Mouse (Mus musculus) lung, adult 2 months (tissue): Measurements from ENCODE around the gene Tfpi.

Source experiments
- CTCF ChIP-seq: fragments of 200-500 bp; IDR thresholded peaks from 2 replicates; pipeline ENCODE4 v1.5.1; 2011; ENCODE audit warnings: mild to moderate bottlenecking, low read length, control low read depth; ENCODE audit not compliant: insufficient read depth
- POLR2A ChIP-seq: fragments of 200-500 bp; IDR thresholded peaks from 2 replicates; pipeline ENCODE4 v1.6.1; 2011; ENCODE audit warnings: low read depth, mild to moderate bottlenecking, control low read depth, low read length, borderline replicate concordance; ENCODE audit errors: extremely low read depth

DNA sequence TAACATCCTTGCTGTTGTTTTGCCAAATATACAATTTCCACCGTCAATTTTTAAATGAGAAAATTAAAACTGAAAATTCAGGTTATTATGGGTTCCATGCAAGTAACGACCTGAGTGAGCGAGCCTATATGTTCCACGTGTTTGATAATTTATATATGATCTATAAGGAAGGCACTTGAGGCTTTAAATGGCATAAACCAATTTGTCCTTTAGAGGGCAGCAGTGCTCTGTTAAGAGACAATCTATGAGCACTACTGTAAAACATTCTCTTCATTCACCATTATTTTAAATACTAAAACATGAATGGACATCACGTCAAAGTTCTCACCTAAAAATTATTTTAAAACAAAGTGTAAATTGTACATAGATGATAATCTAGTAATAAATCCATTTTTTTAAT is 22.5 kb downstream of the Tfpi start:
- TF ChIP-seq CTCF (no peak), POLR2A (no peak)
